In the genomic region with DNA sequence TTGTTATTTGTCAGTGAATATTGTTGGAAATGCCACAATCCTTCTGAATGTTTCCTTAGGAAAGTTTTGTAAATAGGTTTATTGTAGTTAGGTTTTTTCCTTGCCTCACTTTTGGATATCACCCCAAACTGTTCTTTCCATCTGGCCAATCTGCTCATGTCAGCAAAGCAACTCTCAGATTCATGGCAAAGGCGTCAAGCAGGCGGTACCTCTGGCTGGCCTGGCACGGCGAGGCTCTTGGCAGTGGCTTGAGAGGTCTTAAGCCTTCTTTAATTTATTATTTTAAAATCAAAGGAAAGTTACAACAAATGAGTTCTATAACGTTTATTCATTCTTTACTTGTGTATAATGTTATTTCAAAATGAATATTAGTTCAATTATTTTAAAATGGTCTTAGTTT, we compare ENCODE assay signal across 26 mouse cellular contexts.
DNase-seq lines count a peak whose midpoint lies in the region; ATAC-seq and TF ChIP-seq lines count a peak whose summit lies in the region.
"Had no signal": no experiment of that assay in that cellular context is flagged by ENCODE, and none has a peak within 500 bp of the region (broad histone marks: within the 10 kb centered on the region; RNA-seq: fewer than 3 reads in every experiment).

No protein-coding gene starts in this region.

- ATAC-seq in forebrain, postnatal 0 days, result no peak
- ATAC-seq: forebrain, embryonic 13.5 days; lung, postnatal 0 days had no signal

- DNase-seq in adrenal gland, postnatal 25 days, result peak; percentile 13
- no peak for DNase-seq in adrenal gland, postnatal 4 days (ENCODE audit: low spot score in 2 of 2)
- DNase-seq in liver, adult 2 months (ENCODE audit: extremely low read depth, low read depth, low spot score), result peak; percentile 8
- DNase-seq in liver, result no peak
- peak; percentile 30 for DNase-seq in cerebellum, adult 9-11 months
- no peak for DNase-seq in forebrain, postnatal 0 days
- no peak for DNase-seq in urinary bladder, adult 2 months (ENCODE audit: low spot score)
- DNase-seq: adrenal gland, postnatal 14 days; gastrocnemius, postnatal 36 days; heart, adult 2 months; kidney, adult 18-20 months; kidney, postnatal 25 days; liver, embryonic 13.5 days; lung, adult 18-20 months; lung, postnatal 4 days; midbrain, embryonic 14.5 days; right cerebral cortex, postnatal 14 days had no signal

- no peak overlapping the region for H3K9ac ChIP-seq in liver, adult 2 months (ENCODE audit: low read depth, low read length)
- H3K9ac ChIP-seq in forebrain, postnatal 0 days, result no peak overlapping the region
- H3K9ac ChIP-seq: forebrain, embryonic 13.5 days; heart, embryonic 12.5 days; hindbrain, embryonic 14.5 days; kidney, embryonic 15.5 days; limb, embryonic 13.5 days; liver, embryonic 13.5 days; stomach, embryonic 15.5 days had no signal

- no peaks in the 10 kb centered on the region for H3K9me3 ChIP-seq in forebrain, postnatal 0 days (ENCODE audit: low read length)
- H3K9me3 ChIP-seq: forebrain, embryonic 13.5 days; G1E; heart, embryonic 12.5 days; kidney, embryonic 15.5 days; limb, embryonic 13.5 days; liver, embryonic 13.5 days; megakaryocyte, embryonic 14.5 days; stomach, embryonic 15.5 days had no signal

- peaks cover 2% of the 10 kb centered on the region; the same call in 1 of the 2 replicates for H3K4me1 ChIP-seq in liver, adult 2 months (ENCODE audit: control insufficient read depth, insufficient read depth, low read length)
- H3K4me1 ChIP-seq in forebrain, postnatal 0 days (ENCODE audit: insufficient read depth), result no peaks in the 10 kb centered on the region
- H3K4me1 ChIP-seq: forebrain, embryonic 13.5 days; heart, embryonic 12.5 days; kidney, embryonic 15.5 days; limb, embryonic 13.5 days; liver, embryonic 13.5 days; megakaryocyte, embryonic 14.5 days; stomach, embryonic 15.5 days had no signal

- H3K4me3 ChIP-seq in liver, adult 2 months (ENCODE audit: insufficient read depth, low read depth, low read length), result no peak overlapping the region
- no peak overlapping the region for H3K4me3 ChIP-seq in forebrain, postnatal 0 days (ENCODE audit: low read depth, low read length)
- H3K4me3 ChIP-seq: forebrain, embryonic 13.5 days; heart, adult 2 months; heart, embryonic 12.5 days; kidney, embryonic 15.5 days; limb, embryonic 13.5 days; liver, embryonic 13.5 days; megakaryocyte, embryonic 14.5 days; stomach, embryonic 15.5 days had no signal

- H3K79me2 ChIP-seq in liver, adult 2 months (ENCODE audit: control insufficient read depth, insufficient read depth, low read length), result no peaks in the 10 kb centered on the region

- H3K27ac ChIP-seq in liver, adult 2 months (replicated peaks; ENCODE audit: insufficient read depth, low read depth, low read length), result no peak overlapping the region
- no peak overlapping the region for H3K27ac ChIP-seq in forebrain, postnatal 0 days (ENCODE audit: low read depth, low read length)
- H3K27ac ChIP-seq: forebrain, embryonic 13.5 days; heart, adult 2 months; hindbrain, embryonic 14.5 days; kidney, embryonic 15.5 days; limb, embryonic 13.5 days; liver, embryonic 13.5 days; stomach, embryonic 15.5 days had no signal

- no peak for TF ChIP-seq CTCF in liver, adult 2 months (IDR thresholded peaks at IDR 0.05; ENCODE audit: low read depth, low read length)
- TF ChIP-seq CTCF in forebrain, postnatal 0 days (IDR thresholded peaks at IDR 0.05; ENCODE audit: low read depth), result no peak

- no peak for TF ChIP-seq POLR2A in liver, adult 2 months (IDR thresholded peaks at IDR 0.05; ENCODE audit: extremely low read depth, insufficient read depth, low read length)

- H3K27me3 ChIP-seq in liver, adult 2 months (ENCODE audit: control insufficient read depth, insufficient read depth, low read length), result no peaks in the 10 kb centered on the region
- H3K27me3 ChIP-seq in forebrain, postnatal 0 days (ENCODE audit: insufficient read depth, low read length), result no peaks in the 10 kb centered on the region
- H3K27me3 ChIP-seq: forebrain, embryonic 13.5 days; heart, embryonic 12.5 days; kidney, embryonic 15.5 days; limb, embryonic 13.5 days; liver, embryonic 13.5 days; megakaryocyte, embryonic 14.5 days; stomach, embryonic 15.5 days had no signal

- H3K36me3 ChIP-seq in liver, adult 2 months (ENCODE audit: control insufficient read depth, insufficient read depth, low read length), result no peaks in the 10 kb centered on the region
- no peaks in the 10 kb centered on the region for H3K36me3 ChIP-seq in forebrain, postnatal 0 days (ENCODE audit: insufficient read depth)
- H3K36me3 ChIP-seq: G1E; heart, embryonic 12.5 days; kidney, embryonic 15.5 days; limb, embryonic 13.5 days; liver, embryonic 13.5 days; stomach, embryonic 15.5 days had no signal

- no peak overlapping the region for H3K4me2 ChIP-seq in forebrain, postnatal 0 days (ENCODE audit: low read depth)
- H3K4me2 ChIP-seq: forebrain, embryonic 13.5 days; heart, embryonic 12.5 days; hindbrain, embryonic 14.5 days; kidney, embryonic 15.5 days; limb, embryonic 13.5 days; liver, embryonic 13.5 days; stomach, embryonic 15.5 days had no signal

- 87% methylated on average over 5 of the region's 5 CpGs for whole genome bisulfite sequencing in liver, adult 2 months
- WGBS in forebrain, postnatal 0 days, result 53% methylated on average over 5 of the region's 5 CpGs

Comparison
In these comparisons a context has a peak if more than half of its experiments do, and no peak if none do; other contexts are left out.
1. DNase-seq: peak in adrenal gland, postnatal 25 days (single experiment), liver, adult 2 months (single experiment) and cerebellum, adult 9-11 months (single experiment); none in adrenal gland, postnatal 4 days (0 of 2), liver (single experiment), forebrain, postnatal 0 days (single experiment) and urinary bladder, adult 2 months (single experiment).